Mouse (Mus musculus) G1E (cell line): ENCODE measurements at regions not wholly inside any gene's neighbourhood (a gene's known extent, or its start where the extent isn't known, plus 50 kb on each side); places are given as distances from the start of the nearest gene placed in this dataset.

Experiments
- CTCF ChIP-seq: IDR thresholded peaks from 2 replicates; pipeline ENCODE4 v1.5.1; 2012; ENCODE audit warnings: low read depth, low read length, inconsistent platforms, mixed read lengths
- GATA1 ChIP-seq: IDR thresholded peaks from 2 replicates; pipeline ENCODE4 v1.6.1; 2012; ENCODE audit warnings: borderline replicate concordance, low read length, inconsistent platforms, mixed read lengths

GRCm38 (mm10) chr7:73643306-73643992 lies 96.7 kb upstream of the Fam174b start:
- no peak for TF ChIP-seq CTCF
- no peak for TF ChIP-seq GATA1
